Mouse (Mus musculus) lung, embryonic 14.5 days (tissue): ENCODE results near the gene Cry2. TPM values are rescaled to one million over a fixed set of nuclear protein-coding genes. Genes with fewer than 3 reads are reported as not detected.

ENCODE experiments used
- ATAC-seq: fragments of 200-750 bp; cut with Nextera tagmentation; 2 replicates; pipeline ENCODE4 v1.8.0; 2017; ENCODE audit warnings: mild to moderate bottlenecking, moderate TSS enrichment, moderate library complexity; ENCODE audit not compliant: insufficient read depth
- DNase-seq: peaks from one replicate; pipeline ENCODE4 v3.0.0-alpha.2; 2015
- H3K27ac ChIP-seq: fragments of 300-500 bp; sonication (generic); 2 replicates; pipeline ENCODE4 v1.5.1; 2014; ENCODE audit warnings: low read depth, mild to moderate bottlenecking, moderate library complexity
- H3K27me3 ChIP-seq: fragments of 300-500 bp; sonication (generic); 2 replicates; pipeline ENCODE4 v1.6.1; 2014; ENCODE audit warnings: low read length, control low read depth; ENCODE audit not compliant: insufficient read depth
- H3K36me3 ChIP-seq: fragments of 300-500 bp; sonication (generic); 2 replicates; pipeline ENCODE4 v1.6.1; 2014; ENCODE audit warnings: control low read depth; ENCODE audit not compliant: insufficient read depth
- H3K4me1 ChIP-seq: fragments of 300-500 bp; sonication (generic); 2 replicates; pipeline ENCODE4 v1.6.1; 2014; ENCODE audit warnings: antibody characterized with exemption, control low read depth; ENCODE audit not compliant: insufficient read depth
- H3K4me2 ChIP-seq: fragments of 300-500 bp; sonication (generic); 2 replicates; pipeline ENCODE4 v1.6.1; 2014; ENCODE audit warnings: mild to moderate bottlenecking
- H3K4me3 ChIP-seq: fragments of 300-500 bp; sonication (generic); 2 replicates; pipeline ENCODE4 v1.5.1; 2014; ENCODE audit warnings: low read depth, low read length
- H3K9ac ChIP-seq: fragments of 300-500 bp; sonication (generic); 2 replicates; pipeline ENCODE4 v1.6.1; 2014
- H3K9me3 ChIP-seq: fragments of 300-500 bp; sonication (generic); 2 replicates; pipeline ENCODE4 v1.6.1; 2016; ENCODE audit warnings: low read depth, low read length, control low read depth
- CTCF ChIP-seq: IDR thresholded peaks from 2 replicates; pipeline ENCODE4 v1.5.1; 2016; ENCODE audit warnings: antibody characterized with exemption, low read depth
- WGBS: fragments of 180-500 bp; shearing (Covaris S2); extraction: QIAGEN DNeasy Blood & Tissue Kit; methylation state at CpG from one replicate; pipeline ENCODE4 v1.1.7; 2014; 5-methylcytosine and 5-hydroxymethylcytosine counted together
- polyA plus RNA-seq: library from polyadenylated mRNA; unstranded; fragments of >200 nt; fragmentation: Nextera tagmentation; extraction: Ambion mirVana; gene quantifications from 2 replicates; pipeline ENCODE4 v1.2.1, GENCODE M21; 2014

Cry2 gene
- polyA plus RNA-seq, 1 experiment from 2014 or later = 22.0 TPM

DNA sequence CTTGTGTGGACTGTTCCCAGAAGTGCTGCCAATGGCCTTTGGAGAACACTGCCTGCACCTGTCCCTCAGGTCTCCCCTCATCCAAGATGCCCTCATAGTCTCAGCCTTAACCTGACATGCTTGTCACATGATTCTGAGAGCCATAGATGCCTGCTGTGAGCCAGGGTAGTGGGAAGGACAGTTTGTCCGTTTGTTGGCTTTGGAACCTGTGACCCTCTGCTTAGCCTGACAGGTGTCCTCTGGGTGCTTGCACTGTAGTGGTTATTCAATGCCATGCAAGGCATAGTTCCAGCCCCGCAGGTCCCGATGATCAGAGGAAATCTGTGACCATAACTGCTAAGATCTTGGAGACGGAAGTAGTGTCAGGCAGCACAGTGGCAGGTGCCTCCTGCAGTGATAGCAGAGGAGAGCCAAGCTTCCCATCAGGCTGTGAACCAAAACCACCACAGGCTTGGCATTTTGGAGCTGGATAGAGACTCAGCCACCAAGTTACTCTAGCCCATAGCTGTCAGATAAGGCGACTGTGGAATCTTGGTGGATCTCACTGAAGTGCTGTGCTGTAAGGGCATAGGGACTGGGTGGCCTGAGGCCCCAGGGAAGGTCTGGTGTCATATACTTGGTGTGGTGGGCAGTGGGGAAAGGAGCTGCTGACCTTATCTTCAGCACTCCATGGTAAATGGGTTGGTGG, 51.8 kb downstream of the Cry2 start, which contains the start of gene 1700029I15Rik:
Gene 1700029I15Rik (plus strand): TSS at position 638 of the 688 bp plus-strand sequence.
- no peak for DNase-seq
- no peak for ATAC-seq
- no peak within 1 kb of the TSS for H3K4me3 ChIP-seq
- no peaks in the 10 kb centered on the region for H3K27me3 ChIP-seq
- H3K9ac ChIP-seq = no peak within 1 kb of the TSS
- 81% methylated on average over 5 of the region's 5 CpGs for WGBS
- H3K36me3 ChIP-seq = peaks cover 90% of the 10 kb centered on the region
- H3K4me1 ChIP-seq = no peaks in the 10 kb centered on the region
- no peak for TF ChIP-seq CTCF
- no peaks in the 10 kb centered on the region for H3K9me3 ChIP-seq
- no peak within 1 kb of the TSS for H3K4me2 ChIP-seq
- H3K27ac ChIP-seq = no peak within 1 kb of the TSS

- DNase-seq (no peak), ATAC-seq (no peak)
- no peaks in the 10 kb centered on the region for H3K9me3 ChIP-seq
- 67% methylated on average over 5 of the region's 5 CpGs for WGBS
- H3K4me2 ChIP-seq = no peak overlapping the region
- H3K4me3 ChIP-seq = no peak overlapping the region
- no peak for TF ChIP-seq CTCF
- H3K27me3 ChIP-seq = no peaks in the 10 kb centered on the region
- peaks cover 81% of the 10 kb centered on the region for H3K36me3 ChIP-seq
- H3K9ac ChIP-seq = no peak overlapping the region
- no peaks in the 10 kb centered on the region for H3K4me1 ChIP-seq
- no peak overlapping the region for H3K27ac ChIP-seq
Observed at GRCm38 (mm10) chr2:92381161-92381560, 52.7 kb downstream of the Cry2 start.

GRCm38 (mm10) chr2:92380495-92381050, 53.3 kb downstream of the Cry2 start:
- Histone ChIP-seq H3K9ac (no peak overlapping the region), H3K9me3 (no peaks in the 10 kb centered on the region), H3K27ac (no peak overlapping the region), H3K4me1 (0 out of 2 replicates have a peak, but pooled peaks cover 4% of the 10 kb centered on the region), H3K36me3 (peaks cover 75% of the 10 kb centered on the region), H3K4me3 (no peak overlapping the region), H3K27me3 (no peaks in the 10 kb centered on the region), H3K4me2 (no peak overlapping the region)
- 67% methylated on average over 6 of the region's 6 CpGs for WGBS
- no peak for TF ChIP-seq CTCF
- DNase-seq = no peak
- ATAC-seq = no peak

DNA sequence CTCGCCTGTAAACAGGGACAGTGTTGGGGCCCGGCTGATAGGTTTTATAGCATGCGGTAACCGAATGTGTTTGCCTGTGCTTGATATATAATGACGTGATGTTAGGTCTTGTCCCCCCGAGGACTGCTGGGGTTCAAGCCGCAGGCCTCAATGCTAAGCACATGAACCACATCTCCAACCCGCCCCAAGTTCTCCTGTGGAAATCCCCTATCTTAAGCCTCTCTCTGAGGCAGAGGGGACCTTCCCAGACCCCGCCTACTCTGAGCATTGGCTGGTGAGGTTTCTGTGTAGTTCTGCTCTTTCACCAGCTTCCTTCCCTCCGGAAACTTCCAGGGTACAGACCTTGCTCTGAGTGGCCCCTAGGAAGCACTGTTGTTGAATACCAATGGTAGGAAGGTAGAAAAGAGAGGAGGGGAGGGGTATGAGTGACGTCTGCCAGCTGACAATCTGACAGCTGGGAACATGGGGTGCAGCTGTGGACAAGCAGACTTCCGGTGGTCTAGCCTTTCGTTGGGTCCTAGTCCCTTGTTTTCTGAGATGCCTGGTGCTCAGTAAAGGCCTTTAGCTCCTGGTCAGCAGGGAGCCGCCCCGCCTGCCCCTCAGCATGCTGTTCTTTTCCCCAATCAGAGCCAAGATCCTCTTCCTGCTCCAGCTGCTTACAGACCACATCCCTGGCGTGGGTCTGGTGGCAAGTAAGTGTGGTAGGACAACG, 53.9 kb downstream of the Cry2 start:
- Histone ChIP-seq H3K4me1 (0 out of 2 replicates have a peak, but pooled peaks cover 4% of the 10 kb centered on the region), H3K9ac (no peak overlapping the region), H3K27me3 (no peaks in the 10 kb centered on the region), H3K27ac (no peak overlapping the region), H3K4me2 (no peak overlapping the region), H3K4me3 (no peak overlapping the region), H3K9me3 (no peaks in the 10 kb centered on the region), H3K36me3 (peaks cover 69% of the 10 kb centered on the region)
- no peak for DNase-seq
- 75% methylated on average over 17 of the region's 17 CpGs for WGBS
- no peak for ATAC-seq
- no peak for TF ChIP-seq CTCF

GRCm38 (mm10) chr2:92377320-92377719, 56.5 kb downstream of the Cry2 start:
- Histone ChIP-seq H3K27ac (no peak overlapping the region), H3K4me2 (no peak overlapping the region), H3K4me1 (peaks cover 8% of the 10 kb centered on the region; the same call in 1 of the 2 replicates), H3K9me3 (no peaks in the 10 kb centered on the region), H3K9ac (no peak overlapping the region), H3K27me3 (no peaks in the 10 kb centered on the region), H3K4me3 (no peak overlapping the region), H3K36me3 (peaks cover 45% of the 10 kb centered on the region)
- no peak for ATAC-seq
- no peak for TF ChIP-seq CTCF
- 93% methylated on average over 7 of the region's 7 CpGs for WGBS
- DNase-seq = no peak

GRCm38 (mm10) chr2:92376300-92376699, 57.5 kb downstream of the Cry2 start:
- Histone ChIP-seq H3K9ac (peak overlapping the region; percentile 72), H3K27me3 (peaks cover 10% of the 10 kb centered on the region), H3K9me3 (no peaks in the 10 kb centered on the region), H3K36me3 (peaks cover 37% of the 10 kb centered on the region), H3K27ac (no peak overlapping the region), H3K4me2 (peak overlapping the region; percentile 97), H3K4me1 (peaks cover 13% of the 10 kb centered on the region; the same call in 1 of the 2 replicates), H3K4me3 (peak overlapping the region; percentile 67)
- 81% methylated on average over 6 of the region's 6 CpGs for WGBS
- ATAC-seq (no peak), DNase-seq (no peak)
- TF ChIP-seq CTCF = no peak

- Histone ChIP-seq H3K27ac (no peak overlapping the region), H3K4me3 (peak overlapping the region; percentile 67), H3K9me3 (no peaks in the 10 kb centered on the region), H3K36me3 (peaks cover 32% of the 10 kb centered on the region), H3K4me1 (peaks cover 13% of the 10 kb centered on the region), H3K27me3 (peaks cover 15% of the 10 kb centered on the region), H3K9ac (peak overlapping the region; percentile 72), H3K4me2 (peak overlapping the region; percentile 97)
- no peak for TF ChIP-seq CTCF
- DNase-seq (no peak), ATAC-seq (no peak)
- 12% methylated on average over 10 of the region's 10 CpGs for WGBS
Observed at GRCm38 (mm10) chr2:92375788-92376187, 58.1 kb downstream of the Cry2 start.
